Mouse (Mus musculus): ENCODE measurements around the gene Wdr53.
"Not testable (repeated sequence)": the region's sequence is repeated elsewhere in the genome, so short reads cannot be mapped to it uniquely, and the experiment has no call there.

Wdr53 gene

DNA sequence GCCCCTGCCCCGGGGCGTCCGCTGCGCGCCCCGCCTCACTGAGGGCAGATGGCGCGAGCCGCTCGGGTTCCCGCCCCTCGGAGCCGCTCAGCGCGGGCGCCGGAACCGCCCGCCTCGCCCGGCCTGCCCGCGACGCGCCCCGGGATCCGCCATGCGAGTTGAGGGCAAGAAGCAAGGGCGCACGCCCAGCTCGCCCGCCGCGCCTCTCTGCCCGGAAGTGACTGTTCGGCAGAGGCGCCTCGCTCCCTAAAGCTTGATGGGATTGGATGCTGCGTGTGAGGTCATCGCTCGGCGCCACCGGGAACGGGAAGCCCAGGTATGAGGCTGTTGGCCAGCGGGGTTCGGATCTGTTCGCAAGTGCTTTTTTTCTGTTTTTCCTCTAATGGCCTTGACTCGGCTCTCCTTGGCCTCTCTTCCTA is at the start of gene Wdr53, which contains the start of gene Fbxo45:
Gene Wdr53 (plus strand): TSS at position 276 of the 419 bp plus-strand sequence.
Gene Fbxo45 (minus strand): TSS at position 207 of the 419 bp plus-strand sequence.
- peak; percentile 100 for DNase-seq

DNA sequence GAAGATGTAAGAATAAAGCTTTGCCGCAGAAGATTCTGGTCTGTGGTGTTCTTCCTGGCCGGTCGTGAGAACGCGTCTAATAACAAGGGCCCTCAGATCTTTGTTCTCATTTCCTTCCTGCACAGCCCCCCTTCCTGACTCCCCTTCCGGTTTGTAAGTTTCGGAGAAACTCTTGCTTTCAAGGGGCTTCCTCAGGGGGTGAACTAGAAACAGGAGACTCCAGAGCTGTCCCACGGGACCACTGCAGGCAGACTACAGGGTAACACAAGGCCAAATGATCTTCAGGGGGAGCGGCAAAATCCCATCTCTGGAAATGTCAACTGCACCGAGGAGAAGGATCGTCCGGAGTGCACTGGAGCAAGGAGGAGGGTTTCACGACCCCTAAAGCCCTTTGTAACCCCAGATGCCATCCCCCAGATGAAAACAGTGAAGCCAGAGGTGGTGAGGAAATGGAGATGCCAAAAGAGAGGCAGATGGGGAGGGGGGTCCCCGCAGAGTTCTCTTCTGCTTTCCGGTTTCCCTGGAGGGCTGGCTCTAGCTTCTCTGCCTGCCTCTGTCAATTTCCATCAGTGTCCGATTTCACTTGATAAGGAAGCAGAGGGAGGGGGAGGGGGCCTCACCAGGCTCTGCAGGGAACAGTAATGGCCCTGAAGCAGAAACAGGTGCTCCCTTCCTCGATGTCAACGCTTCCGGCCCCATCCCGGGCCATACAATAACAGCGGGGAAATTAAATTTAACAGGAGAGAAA is 46.6 kb upstream of the Wdr53 start:
- DNase-seq = peak; percentile 96

DNA sequence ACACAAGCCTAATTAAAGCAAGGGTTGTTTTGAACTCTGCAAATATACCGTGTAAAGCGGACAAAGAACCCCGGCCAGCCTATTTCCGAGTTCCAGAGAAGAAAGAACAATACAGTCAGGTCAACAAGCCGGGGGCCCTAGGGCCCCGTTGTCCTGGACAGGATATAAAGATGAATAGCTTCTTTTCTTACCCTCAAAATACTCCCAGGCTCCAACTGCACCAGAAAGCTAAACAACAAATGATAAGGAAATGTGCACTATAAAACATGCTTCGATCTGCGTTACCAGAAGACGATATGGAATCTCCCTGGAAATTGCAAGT is 46.1 kb upstream of the Wdr53 start:
- no peak for DNase-seq

DNA sequence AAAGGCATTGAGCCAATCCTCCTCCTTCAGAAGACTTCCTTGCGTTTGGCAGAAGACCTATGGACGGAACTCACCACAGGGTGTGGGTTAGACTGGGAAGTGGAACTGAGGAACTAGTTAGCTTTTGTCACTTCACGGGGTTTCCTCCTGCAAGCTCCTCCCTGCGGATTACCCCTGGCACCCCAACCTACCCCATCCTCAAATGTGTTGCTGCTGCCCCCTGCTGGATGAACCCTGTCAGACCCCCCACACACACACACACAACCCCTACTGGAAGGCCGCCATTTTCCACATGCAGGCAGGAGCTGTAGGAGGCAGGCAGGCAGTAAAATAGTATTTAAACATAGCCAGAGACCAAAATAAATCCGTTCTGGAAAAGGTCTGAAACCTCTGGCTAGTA is 44.3 kb upstream of the Wdr53 start:
- DNase-seq = peak; percentile 99

DNA sequence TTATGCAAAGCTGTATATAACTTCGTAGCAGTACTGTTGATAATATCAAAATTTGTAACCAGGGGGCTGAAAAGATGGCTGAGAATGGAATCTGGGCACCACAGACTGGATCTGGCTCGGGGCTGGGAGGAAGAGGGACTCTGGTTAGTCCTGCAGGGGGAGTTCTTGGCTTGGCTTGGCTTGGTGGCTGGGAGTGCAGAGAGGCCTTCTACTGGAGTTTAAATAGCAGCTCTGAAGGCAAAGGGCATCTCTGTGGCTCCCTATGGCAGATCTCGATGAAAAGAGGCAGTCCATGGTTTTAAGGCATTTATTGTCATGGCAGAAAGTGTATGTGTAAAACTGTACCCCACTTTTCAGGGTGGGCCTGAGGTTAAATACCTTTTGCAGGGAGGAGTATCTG is 42.1 kb upstream of the Wdr53 start:
- DNase-seq = peak; percentile 85

DNA sequence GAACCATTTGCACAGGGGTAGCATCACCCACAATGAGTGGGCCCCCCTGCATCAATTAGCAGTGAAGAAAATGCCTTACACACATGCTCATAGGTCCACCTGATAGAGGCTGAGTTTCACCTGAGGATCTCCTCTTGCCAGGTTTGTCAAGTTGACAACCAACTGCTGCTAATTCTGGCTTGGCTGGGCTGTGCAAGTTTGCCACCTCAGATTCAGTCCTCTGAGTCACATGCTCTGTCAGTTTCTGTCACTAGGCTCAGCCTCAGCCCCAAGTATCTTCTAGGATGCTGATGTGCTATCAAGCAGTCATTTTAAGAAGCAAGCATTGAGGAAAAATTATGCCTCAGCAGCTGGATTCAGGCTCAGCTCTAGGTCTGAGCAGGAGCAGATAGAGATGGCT is 32.9 kb upstream of the Wdr53 start:
- peak; percentile 93 for DNase-seq

DNA sequence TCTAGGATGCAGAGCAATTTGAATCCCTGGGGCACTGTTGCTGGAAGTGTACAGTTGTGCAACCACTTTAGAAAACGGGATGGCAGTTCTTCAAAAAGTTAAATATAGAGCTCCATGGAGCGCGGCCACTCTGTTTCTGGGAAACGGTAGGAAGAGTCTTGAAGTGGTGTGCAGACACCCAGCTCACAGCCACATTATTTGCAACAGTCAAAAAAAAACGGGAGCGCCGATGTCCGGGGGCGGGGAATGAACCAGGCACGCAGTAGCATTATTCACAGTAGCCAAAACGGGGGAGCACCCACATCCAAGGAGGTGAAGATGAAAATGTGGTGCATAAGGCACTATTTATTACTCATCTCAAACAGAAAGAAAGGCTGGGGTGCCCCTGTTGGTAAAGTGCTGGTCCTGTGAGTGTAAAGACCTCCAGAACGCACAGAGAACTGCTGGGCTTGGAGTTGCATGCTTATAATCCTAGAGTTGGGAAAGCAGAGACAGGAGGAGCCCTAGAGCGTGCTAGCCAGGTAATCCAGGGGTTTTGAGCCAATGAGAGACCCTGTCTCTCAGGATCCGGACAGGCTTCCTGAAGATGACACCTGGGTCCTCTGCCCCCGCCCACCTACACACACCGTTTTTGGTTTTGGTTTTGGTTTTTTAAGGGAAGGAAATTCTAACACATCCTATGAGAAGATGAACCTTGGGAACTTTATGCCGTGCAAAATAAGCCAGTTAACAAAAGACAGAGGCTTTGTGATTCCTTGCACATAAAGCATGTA is 32.0 kb upstream of the Wdr53 start:
- DNase-seq = peak; percentile 81

DNA sequence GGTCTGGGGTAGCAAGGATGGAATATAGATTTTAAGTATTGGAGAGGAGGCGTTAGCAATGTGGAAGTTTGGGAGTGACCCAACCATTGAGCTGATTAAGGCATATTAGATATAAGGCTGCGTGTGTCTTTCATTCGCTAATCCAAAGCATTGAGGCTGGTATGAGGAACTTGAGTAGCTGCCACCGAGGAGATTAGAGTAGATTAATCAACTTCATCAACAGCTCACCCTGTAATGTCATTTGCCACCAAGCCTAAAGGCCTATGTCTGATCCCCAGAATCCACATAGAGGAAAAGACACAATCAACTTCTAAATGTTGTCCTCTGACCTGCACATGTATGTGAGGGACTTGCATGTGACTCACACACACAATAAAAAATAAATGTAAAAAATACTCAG is 25.2 kb upstream of the Wdr53 start:
- DNase-seq = no peak

DNA sequence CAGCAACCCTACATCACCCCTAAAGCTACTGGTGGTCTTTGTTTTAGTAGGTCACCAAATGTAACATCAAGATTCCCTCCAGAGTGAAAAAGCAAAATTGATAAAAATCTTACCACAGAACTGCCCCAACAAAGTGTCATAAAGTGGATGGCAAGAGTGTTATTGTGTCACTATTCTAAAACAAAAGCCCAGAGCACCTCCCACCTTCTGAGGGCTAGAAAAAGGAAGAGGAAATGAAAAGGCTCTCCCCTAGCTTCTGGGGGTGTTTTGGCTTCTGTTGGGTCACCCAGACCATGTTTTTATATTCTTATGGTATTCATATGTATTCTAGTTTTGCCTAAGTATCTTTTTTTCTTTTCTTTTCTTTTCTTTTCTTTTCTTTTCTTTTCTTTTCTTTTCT is 24.6 kb upstream of the Wdr53 start:
- DNase-seq = no peak

DNA sequence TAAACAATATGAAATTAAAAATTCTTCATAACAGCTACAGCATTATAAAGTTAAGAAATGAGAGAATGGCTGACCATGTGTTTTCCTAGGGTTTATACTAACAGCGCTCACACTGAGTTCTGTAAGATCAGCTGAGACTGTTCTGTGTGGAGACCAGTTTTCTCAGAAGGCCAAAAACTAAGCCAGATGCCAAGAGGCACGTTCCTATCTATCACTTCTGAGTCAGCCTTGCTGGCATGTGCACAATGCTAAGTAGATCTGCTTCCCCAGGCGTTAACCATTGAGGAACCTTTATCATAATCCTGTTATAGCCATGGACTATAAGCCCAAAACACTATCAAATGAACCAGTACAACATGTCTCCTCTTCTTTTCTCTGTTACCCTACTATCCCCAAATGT is 15.0 kb upstream of the Wdr53 start:
- DNase-seq = peak; percentile 72

DNA sequence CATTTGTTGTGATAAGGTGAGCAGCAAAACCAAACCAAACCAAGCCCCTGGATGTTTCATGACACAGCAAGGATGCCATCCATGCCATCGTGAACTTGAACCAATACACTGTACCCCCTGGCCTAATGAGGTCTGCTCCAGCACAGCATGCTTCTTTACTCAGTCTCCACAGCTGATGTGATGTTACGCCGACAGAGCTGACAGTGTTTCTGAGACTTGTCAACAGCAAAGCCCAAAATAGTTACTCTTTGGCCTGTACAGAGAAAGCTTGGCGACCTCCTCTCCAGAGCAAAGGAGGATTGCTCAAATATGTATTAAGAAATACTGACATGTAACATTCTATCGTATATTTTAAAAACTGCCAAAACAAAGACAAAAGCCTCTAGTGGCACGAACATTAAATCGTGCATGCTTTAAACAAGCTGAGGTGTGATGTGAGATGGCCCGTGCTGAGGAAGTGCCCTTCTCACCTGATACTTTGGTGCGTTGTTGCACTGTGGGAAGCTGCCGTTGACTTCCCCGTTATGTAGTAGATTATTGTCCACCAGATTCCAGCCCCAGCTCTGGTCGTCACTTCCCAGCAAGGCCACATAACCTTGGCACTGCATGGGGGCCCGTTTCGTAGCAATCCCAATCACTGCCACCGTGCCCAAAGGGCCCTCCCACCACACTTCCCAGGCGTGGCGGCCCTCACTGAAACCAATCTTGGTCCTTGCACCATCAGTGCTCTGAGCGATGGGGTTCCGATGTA is 8.9 kb upstream of the Wdr53 start:
- DNase-seq = peak; percentile 92

DNA sequence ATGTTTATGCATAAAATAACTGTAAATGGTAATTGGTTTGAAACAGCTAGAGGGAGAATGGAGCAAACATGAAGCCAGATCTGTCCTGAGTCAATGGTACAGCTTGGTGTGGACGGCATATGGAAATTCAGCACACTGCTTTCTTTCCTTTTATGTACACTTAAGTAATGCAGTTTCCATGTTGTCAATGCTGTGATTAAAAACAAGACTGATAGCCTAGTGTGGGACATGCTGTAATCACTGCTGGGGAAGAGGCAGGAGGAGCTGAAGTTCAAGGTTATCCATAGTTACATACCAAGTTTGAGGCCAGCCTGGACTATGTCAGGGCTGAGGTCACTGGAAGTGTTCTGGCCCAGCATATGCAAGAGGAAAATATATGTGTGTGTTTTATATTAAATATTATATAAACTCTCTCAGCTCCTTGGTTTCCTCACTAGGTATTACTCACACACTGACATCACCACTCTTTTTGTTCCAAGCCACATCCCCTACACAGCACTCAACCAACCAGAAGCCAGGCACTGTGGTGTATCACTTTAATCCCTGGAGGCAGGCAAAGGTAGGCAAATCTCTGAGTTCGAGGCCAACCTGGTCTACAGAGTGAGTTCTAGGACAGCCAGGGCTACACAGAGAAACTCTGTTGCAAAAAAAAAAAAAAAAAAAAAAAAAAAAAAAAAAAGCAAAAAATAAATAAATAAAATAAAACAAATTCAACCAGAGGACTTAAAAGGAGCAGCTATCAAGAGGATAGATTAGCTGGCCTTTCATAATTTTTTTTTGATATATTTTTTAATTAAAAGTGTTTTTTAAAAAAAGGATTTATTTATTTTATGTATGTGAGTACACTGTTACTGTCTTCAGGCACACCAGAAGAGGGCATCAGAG is 7.4 kb upstream of the Wdr53 start:
- no peak for DNase-seq

DNA sequence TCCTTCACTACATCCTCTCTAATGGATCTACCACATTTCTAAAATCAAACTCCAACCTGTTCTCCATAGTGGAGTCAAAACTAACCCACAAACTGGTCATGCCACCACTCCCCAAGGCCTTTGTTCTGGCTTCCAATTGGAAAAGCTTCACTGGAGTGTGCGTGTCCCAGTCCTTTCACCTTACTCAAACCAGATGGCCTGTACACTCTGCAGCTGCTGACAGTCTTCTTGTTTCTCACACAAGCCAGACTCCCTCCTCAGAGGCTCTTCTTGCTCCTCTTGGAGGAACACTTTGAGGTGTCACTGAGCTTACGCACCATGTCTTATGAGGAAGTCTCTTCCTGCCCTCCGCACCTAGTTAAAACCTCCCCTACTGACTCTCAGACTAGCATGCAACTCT is 3.1 kb upstream of the Wdr53 start:
- DNase-seq = no peak

DNA sequence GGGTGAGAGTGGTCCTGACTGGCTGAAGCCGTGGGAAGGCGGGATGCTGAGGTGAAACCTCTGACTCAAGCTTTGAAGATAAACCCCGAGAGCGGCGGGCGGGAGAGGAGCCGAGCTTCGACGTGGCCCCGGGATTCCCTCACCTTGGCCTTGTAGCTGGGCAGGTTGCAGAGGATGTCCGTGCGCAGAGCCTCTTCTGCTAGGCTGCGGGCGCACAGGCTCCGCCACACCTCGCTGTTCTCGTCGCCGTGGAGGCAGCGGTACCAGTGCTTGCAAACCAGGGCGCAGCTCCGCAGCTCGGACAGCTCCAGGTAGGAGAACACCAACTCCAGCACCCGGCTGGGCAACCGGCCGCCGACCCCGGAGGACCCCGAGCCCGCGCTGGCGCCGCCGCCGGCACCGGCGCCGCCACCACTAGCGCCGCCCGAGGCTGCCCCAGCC is 656 bp upstream of the Wdr53 start:
- DNase-seq = no peak

DNA sequence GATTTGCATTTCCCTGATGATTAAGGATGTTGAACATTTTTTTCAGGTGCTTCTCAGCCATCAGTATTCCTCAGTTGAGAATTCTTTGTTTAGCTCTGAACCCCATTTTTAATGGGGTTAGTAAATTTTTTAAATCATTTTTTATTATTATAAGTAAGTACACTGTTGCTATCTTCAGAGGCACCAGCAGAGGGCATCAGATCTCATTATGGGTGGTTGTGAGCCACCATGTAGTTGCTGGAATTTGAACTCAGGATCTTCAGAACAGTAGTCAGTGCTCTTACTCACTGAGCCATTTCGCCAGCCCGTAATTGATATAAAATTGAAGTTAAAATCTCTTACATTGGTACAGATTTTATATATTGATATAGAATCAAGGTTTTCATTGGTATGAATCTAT is 17.2 kb downstream of the Wdr53 start:
- not testable (repeated sequence) for DNase-seq

DNA sequence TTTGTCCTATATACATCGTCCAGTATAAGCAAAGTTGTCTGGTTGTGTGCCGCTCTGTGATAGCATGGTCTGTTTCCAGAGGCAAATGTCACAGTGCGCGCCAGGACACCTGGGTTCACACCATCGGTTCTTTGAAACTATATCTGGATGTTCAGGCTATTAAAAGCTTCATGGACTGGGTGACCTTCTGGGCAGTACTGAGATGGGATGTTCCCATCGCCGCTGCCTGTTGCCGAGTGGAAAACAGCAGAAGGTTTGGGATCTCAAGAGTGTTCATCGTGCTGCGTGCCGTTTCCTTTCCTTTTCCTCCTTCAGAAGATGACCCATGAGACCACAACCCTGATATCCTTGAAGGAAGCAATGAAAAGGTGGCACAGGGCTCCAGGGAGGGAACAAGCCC is 24.3 kb downstream of the Wdr53 start, which contains the start of gene Smco1:
Gene Smco1 (plus strand): TSS at position 178 of the 400 bp plus-strand sequence.
- DNase-seq = peak; percentile 95

DNA sequence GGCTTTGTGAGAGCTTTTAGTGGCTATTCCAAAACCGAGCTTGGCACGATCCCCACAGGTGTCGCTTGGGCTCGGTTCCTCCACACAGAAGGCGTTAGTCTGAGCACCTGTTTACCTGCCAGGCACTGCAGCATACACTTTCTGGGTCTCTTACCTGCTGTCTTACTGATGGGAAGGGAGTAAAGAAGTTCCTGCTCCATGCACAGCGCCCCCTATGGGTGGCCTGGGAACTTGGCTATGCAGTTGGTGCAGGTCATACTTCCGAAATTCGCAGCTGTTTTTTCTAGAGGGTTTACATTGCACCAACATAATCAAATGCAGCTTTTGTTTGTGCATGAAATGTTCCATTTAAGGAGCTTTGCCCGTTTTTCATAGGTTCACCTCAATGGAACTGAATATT is 26.3 kb downstream of the Wdr53 start:
- no peak for DNase-seq

DNA sequence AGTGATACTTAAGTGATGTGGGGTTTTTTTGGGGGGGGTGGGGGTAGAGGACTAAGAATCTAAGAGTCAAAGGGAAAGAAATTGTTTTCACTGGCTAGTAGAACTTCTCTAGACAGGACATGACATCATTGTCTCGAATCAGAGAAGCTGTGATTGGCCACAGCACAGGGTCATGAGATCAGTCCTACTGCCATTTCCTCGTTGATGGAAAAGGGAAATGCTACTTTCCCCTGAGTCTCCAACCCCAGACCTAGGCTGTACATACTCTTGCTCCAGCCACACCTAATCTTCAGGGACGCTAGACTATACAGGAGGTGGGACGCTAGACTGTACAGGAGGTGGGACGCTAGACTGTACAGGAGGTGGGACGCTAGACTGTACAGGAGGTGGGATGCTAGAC is 28.0 kb downstream of the Wdr53 start:
- DNase-seq = peak; percentile 75

DNA sequence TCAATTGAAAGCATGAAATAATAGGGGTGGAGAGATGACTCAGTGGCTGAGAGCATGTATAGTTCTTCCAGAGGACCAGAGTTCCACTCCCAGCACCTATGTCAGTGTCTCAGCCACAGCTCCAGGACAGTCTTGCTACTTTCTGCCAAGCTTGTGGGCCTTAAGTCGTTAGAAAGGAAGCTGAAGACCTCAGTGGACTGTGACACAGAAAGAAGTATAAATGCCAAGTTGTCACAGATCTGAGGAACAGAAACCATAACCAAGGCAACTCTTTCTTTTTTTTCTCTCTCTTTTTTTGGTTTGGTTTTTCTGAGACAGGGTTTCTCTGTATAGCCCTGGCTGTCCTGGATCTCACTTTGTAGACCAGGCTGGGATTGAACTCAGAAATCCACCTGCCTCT is 28.8 kb downstream of the Wdr53 start:
- peak; percentile 76 for DNase-seq

DNA sequence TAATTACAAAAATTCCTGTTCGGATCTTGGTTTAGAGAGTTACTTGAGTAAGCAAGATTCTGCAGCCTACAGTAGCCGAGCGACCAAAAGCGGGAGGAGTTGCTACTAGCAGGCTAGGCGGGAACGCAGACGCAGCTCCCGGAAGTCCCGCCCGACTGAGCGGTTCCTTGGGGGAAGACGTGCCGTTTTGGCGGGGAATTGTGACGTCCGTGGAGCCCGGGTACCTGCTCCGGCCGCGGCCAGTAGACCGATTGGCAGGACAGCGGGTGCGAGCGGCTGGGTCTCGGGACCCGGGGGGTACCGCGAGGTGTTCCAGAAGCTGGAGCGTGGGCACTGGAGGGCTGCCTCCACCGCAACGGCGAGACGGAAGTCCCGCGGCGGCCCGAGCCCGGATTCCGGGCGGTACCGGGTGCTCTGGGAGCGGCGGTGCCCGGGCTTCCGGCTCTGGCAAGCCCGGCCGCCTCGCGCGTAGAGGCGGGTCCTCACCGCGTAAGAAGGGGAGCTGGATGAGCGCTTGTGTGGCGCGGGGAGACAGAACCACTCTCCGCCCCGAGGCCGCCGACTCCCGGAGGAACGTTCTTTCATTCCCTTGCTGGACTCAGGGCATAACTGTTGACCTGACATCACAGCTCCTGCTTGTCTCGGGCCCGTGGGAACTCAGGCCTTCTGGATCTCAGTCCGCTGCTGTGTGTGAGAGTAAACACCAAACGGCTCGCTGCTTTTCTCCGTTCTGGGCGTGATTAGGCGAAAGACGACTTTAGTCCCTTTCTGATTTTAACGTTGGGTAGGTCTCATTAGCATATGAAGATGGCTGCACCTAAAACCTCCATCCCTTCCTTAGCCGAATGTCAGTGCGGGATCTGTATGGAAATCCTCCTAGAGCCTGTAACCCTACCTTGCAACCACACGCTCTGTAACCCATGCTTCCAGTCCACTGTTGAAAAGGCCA is 30.6 kb downstream of the Wdr53 start, which contains the start of gene Rnf168:
Gene Rnf168 (plus strand): TSS at position 152 of the 949 bp plus-strand sequence.
- DNase-seq = peak; percentile 99

DNA sequence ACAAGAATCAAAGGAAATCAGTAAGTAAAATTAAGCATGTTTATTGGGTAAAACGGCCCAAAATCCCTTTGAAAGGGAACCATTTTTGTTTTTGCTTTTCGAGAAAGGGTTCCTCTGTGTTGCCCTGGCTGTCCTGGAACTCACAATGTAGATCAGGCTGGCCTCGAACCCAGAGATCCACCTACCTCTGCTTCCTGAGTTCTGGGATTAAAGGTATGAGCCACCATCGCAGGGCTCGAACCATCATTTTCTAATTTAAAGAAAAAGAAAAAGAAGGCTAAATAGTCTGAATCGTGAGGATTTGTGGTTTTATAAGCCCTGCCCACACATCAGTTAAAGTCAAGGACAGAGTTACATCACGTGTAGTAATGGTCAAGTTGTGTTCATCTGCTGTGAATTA is 31.4 kb downstream of the Wdr53 start:
- DNase-seq = peak; percentile 76
